Mouse (Mus musculus) heart, postnatal 0 days (tissue): ENCODE results near the gene Lrrc17. TPM values are rescaled to one million over a fixed set of nuclear protein-coding genes. Genes with fewer than 3 reads are reported as not detected.

Experiments
- ATAC-seq: fragments of 200-750 bp; cut with Nextera tagmentation; 2 replicates; pipeline ENCODE4 v1.8.0; 2017; ENCODE audit warnings: low read depth, moderate number of reproducible peaks, moderate library complexity; ENCODE audit not compliant: insufficient read depth
- DNase-seq: peaks from one replicate; pipeline ENCODE4 v3.0.0-alpha.2; 2016; ENCODE audit warnings: low spot score
- H3K27ac ChIP-seq: fragments of 300-500 bp; sonication (generic); 2 replicates; pipeline ENCODE4 v1.5.1; 2014; ENCODE audit warnings: low read depth, mild to moderate bottlenecking
- H3K27me3 ChIP-seq: fragments of 300-500 bp; sonication (generic); 2 replicates; pipeline ENCODE4 v1.6.1; 2014; ENCODE audit warnings: low read length, mixed read lengths; ENCODE audit not compliant: control insufficient read depth, insufficient read depth
- H3K36me3 ChIP-seq: fragments of 300-500 bp; sonication (generic); replicated peaks from 2 replicates; pipeline ENCODE4 v1.6.1; 2014; ENCODE audit warnings: low read length, mixed read lengths; ENCODE audit not compliant: control insufficient read depth, insufficient read depth
- H3K4me1 ChIP-seq: fragments of 300-500 bp; sonication (generic); 2 replicates; pipeline ENCODE4 v1.6.1; 2014; ENCODE audit warnings: antibody characterized with exemption; ENCODE audit not compliant: control insufficient read depth, insufficient read depth
- H3K4me2 ChIP-seq: fragments of 300-500 bp; sonication (generic); 2 replicates; pipeline ENCODE4 v1.6.1; 2014; ENCODE audit warnings: low read depth, mild to moderate bottlenecking, low read length, moderate library complexity
- H3K4me3 ChIP-seq: fragments of 300-500 bp; sonication (generic); 2 replicates; pipeline ENCODE4 v1.5.1; 2014; ENCODE audit warnings: low read depth, low read length
- H3K9ac ChIP-seq: fragments of 300-500 bp; sonication (generic); replicated peaks from 2 replicates; pipeline ENCODE4 v1.6.1; 2014; ENCODE audit warnings: low read depth, low read length, mixed read lengths
- H3K9me3 ChIP-seq: fragments of 300-500 bp; sonication (generic); replicated peaks from 2 replicates; pipeline ENCODE4 v1.6.1; 2016; ENCODE audit warnings: low read length; ENCODE audit not compliant: control insufficient read depth
- CTCF ChIP-seq: IDR thresholded peaks from 2 replicates; pipeline ENCODE4 v1.5.1; 2016; ENCODE audit warnings: antibody characterized with exemption, control low read depth, low read depth
- EP300 ChIP-seq: IDR thresholded peaks from 2 replicates; pipeline ENCODE4 v1.6.1; 2016; ENCODE audit warnings: antibody characterized with exemption, low read depth
- WGBS: fragments of 180-500 bp; shearing (Covaris S2); extraction: QIAGEN DNeasy Blood & Tissue Kit; methylation state at CpG from one replicate; pipeline ENCODE4 v1.1.7; 2014; 5-methylcytosine and 5-hydroxymethylcytosine counted together
- polyA plus RNA-seq: library from polyadenylated mRNA; unstranded; fragments of >200 nt; fragmentation: Nextera tagmentation; extraction: Ambion mirVana; gene quantifications from 2 replicates; pipeline ENCODE4 v1.2.1, GENCODE M21; 2015
- total RNA-seq: library from RNA; depleted of rRNA; stranded (reverse); fragments of >200 nt; gene quantifications from 2 replicates; pipeline ENCODE4 v1.2.3, GENCODE M21; 2014; ENCODE audit warnings: low replicate concordance

The Lrrc17 gene
- total and polyA plus RNA-seq, 2 experiments from 2014 or later = 12.3 to 17.5 TPM

GRCm38 (mm10) chr5:21572764-21573416, 29.5 kb downstream of the Lrrc17 start:
- no peak overlapping the region for H3K27ac ChIP-seq
- H3K9me3 ChIP-seq = no peaks in the 10 kb centered on the region
- H3K27me3 ChIP-seq = no peaks in the 10 kb centered on the region
- no peak overlapping the region for H3K4me2 ChIP-seq
- no peak overlapping the region for H3K4me3 ChIP-seq
- no peaks in the 10 kb centered on the region for H3K4me1 ChIP-seq
- no peak for DNase-seq
- no peaks in the 10 kb centered on the region for H3K36me3 ChIP-seq
- no peak for ATAC-seq
- WGBS = 74% methylated on average over 3 of the region's 3 CpGs
- H3K9ac ChIP-seq = no peak overlapping the region
- TF ChIP-seq CTCF (no peak), EP300 (no peak)

DNA sequence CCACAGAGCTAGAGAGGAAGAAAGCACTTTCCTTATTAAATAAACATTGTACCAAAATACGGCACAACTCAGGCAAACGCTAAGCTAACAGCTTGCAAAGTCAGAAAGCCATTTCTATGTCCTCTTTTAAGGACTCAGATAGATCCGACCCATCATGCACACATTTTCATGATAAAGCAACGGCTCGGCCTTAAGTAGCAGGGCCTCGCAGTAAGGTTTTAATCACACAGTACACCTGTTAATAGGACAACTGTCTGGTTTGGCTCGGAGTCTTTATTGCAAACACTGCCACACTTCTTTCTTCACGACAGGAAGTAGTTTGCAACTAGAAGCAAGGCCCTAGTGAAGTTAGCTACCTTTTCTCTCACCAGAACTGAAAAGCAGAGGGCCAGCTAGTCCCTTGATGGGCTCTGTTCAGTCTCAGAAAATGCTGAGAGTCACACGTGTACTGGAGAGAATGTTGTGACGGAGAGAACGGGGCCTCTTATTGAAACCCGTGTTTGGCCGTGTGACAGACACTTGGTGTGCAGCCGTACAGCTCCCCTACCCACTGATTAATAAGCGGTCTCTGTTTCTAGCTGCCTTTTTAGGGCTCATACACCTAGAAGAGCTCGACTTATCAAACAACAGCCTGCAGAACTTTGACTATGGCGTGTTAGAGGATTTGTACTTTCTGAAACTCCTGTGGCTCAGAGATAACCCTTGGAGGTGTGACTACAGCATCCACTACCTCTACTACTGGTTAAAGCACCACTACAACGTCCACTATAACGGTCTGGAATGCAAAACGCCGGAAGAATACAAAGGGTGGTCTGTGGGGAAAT, 31.2 kb downstream of the Lrrc17 start:
- peak overlapping the region; percentile 43 for H3K27ac ChIP-seq
- no peak overlapping the region; the same call in 1 of the 2 replicates for H3K9ac ChIP-seq
- H3K4me2 ChIP-seq = peak overlapping the region; percentile 11
- 48% methylated on average over 21 of the region's 21 CpGs for WGBS
- no peaks in the 10 kb centered on the region for H3K36me3 ChIP-seq
- TF ChIP-seq CTCF = no peak
- H3K4me3 ChIP-seq = no peak overlapping the region
- no peaks in the 10 kb centered on the region for H3K4me1 ChIP-seq
- peak; percentile 63 for DNase-seq
- ATAC-seq = peak; percentile 92
- no peaks in the 10 kb centered on the region for H3K27me3 ChIP-seq
- H3K9me3 ChIP-seq = no peaks in the 10 kb centered on the region

- ATAC-seq (no peak), DNase-seq (no peak)
- WGBS = 82% methylated on average over 13 of the region's 13 CpGs
- H3K9ac ChIP-seq = no peak overlapping the region
- H3K4me1 ChIP-seq = no peaks in the 10 kb centered on the region
- H3K4me3 ChIP-seq = no peak overlapping the region
- TF ChIP-seq EP300 = no peak
- no peak for TF ChIP-seq CTCF
- H3K27ac ChIP-seq = 0 out of 2 replicates have a peak overlapping the region, but pooled peaks have one; percentile 43
- H3K9me3 ChIP-seq = no peaks in the 10 kb centered on the region
- H3K4me2 ChIP-seq = peak overlapping the region; percentile 11
- no peaks in the 10 kb centered on the region for H3K27me3 ChIP-seq
- H3K36me3 ChIP-seq = no peaks in the 10 kb centered on the region
Observed at GRCm38 (mm10) chr5:21575210-21575550, 31.8 kb downstream of the Lrrc17 start.

DNA sequence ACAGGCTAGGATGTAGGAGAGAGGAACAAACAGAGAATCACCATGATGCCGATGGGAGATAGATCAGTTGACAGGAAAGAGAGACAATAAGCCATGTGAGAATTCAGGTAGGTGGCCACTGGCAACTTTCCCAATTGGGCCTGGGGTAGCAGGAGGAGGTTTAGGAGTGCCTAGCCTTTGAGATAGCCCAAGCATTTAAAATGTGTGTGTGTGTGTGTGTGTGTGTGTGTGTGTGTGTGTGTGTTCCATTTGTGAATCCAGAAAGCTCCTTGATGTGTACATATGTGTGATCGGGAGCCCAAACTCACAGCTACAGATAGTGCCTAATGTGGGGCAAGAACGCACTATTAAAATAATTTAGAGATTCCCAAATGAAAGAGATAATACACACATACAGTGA, 34.8 kb downstream of the Lrrc17 start:
- WGBS = 71% methylated on average over 3 of the region's 3 CpGs
- no peak for ATAC-seq

GRCm38 (mm10) chr5:21586763-21587162, 43.4 kb downstream of the Lrrc17 start:
- WGBS = 55% methylated on average over 6 of the region's 6 CpGs
- no peak overlapping the region for H3K27ac ChIP-seq
- no peaks in the 10 kb centered on the region for H3K9me3 ChIP-seq
- no peaks in the 10 kb centered on the region for H3K36me3 ChIP-seq
- ATAC-seq = no peak; the same call in 1 of the 2 replicates
- no peak overlapping the region for H3K4me2 ChIP-seq
- peak; percentile 24 for DNase-seq
- H3K9ac ChIP-seq = no peak overlapping the region
- H3K27me3 ChIP-seq = no peaks in the 10 kb centered on the region
- peaks cover 9% of the 10 kb centered on the region; the same call in 1 of the 2 replicates for H3K4me1 ChIP-seq
- H3K4me3 ChIP-seq = no peak overlapping the region
- TF ChIP-seq CTCF (peak; percentile 78), EP300 (no peak)

More for the DNA sequence above, 34.8 kb downstream of the Lrrc17 start:
- Histone ChIP-seq H3K27me3 (no peaks in the 10 kb centered on the region), H3K27ac (no peak overlapping the region), H3K4me1 (peaks cover 9% of the 10 kb centered on the region; the same call in 1 of the 2 replicates), H3K36me3 (no peaks in the 10 kb centered on the region), H3K4me2 (no peak overlapping the region), H3K9me3 (no peaks in the 10 kb centered on the region), H3K4me3 (no peak overlapping the region), H3K9ac (no peak overlapping the region)
- no peak for DNase-seq
- TF ChIP-seq EP300 = no peak
- TF ChIP-seq CTCF = no peak
